Comparison of ENCODE assay signal across 8 mouse cellular contexts in the genomic region with DNA sequence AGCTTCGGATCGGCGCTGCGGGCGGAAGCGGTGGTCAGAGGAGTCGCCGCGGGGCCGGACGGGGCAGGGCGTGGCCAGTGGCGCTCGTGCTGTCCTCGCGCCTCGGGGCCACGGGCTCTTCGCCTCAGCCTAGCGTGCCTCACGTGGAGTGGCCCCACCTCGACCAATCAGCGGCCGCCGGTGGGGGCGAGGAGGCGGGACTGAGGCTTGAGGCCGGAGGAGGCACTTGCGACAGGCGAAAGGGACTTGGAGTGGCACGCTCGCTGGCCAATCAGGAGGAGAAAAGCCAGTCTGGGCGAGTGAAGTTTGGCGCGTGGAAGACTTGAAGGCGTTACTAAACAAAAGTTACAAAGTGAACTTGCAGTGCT. TPM values are rescaled to one million over a fixed set of nuclear protein-coding genes. Genes with fewer than 3 reads are reported as not detected.
DNase-seq lines count a peak whose midpoint lies in the region; ATAC-seq and TF ChIP-seq lines count a peak whose summit lies in the region.

Rbm46 (minus strand) TSS at position 112 of the 368 bp plus-strand sequence.

- DNase-seq in brain, embryonic 14.5 days (ENCODE audit: low read depth) = peak; percentile 93
- peak; percentile 81 for DNase-seq in embryo, embryonic 9.5 days (ENCODE audit: extremely low spot score)
- DNase-seq in left cerebral cortex, postnatal 14 days (ENCODE audit: low spot score in 2 of 2) = peak; percentile 69 to 79
- peak; percentile 41 to 52 for DNase-seq in right cerebral cortex, postnatal 36 days (ENCODE audit: low spot score in 2 of 2)
- no peak for DNase-seq in natural killer cell, adult 2 months (ENCODE audit: low spot score in 2 of 2)

- H3K4me2 ChIP-seq in intestine, embryonic 15.5 days (replicated peaks) = peak within 1 kb of the TSS; percentile 78

- H3K27ac ChIP-seq in intestine, embryonic 15.5 days = no peak within 1 kb of the TSS

- peak; percentile 75 for ATAC-seq in granulocyte monocyte progenitor cell, adult 5-6 weeks (replicated peaks; ENCODE audit: poor library complexity, severe bottlenecking)
- peak; percentile 97 for ATAC-seq in intestine, embryonic 15.5 days

- H3K4me3 ChIP-seq in intestine, embryonic 15.5 days (replicated peaks) = peak within 1 kb of the TSS; percentile 43
- H3K4me3 ChIP-seq in megakaryocyte, embryonic 14.5 days (replicated peaks) = peak within 1 kb of the TSS; percentile 89

- 17% methylated on average over 36 of the region's 36 CpGs for WGBS in intestine, embryonic 15.5 days

- 0 out of 2 replicates have a peak, but pooled peaks cover 6% of the 10 kb centered on the region for H3K4me1 ChIP-seq in intestine, embryonic 15.5 days (replicated peaks)
- peaks cover 12% of the 10 kb centered on the region for H3K4me1 ChIP-seq in megakaryocyte, embryonic 14.5 days

- H3K36me3 ChIP-seq in intestine, embryonic 15.5 days = no peaks in the 10 kb centered on the region
- H3K36me3 ChIP-seq in megakaryocyte, embryonic 14.5 days (replicated peaks; ENCODE audit: low read length) = no peaks in the 10 kb centered on the region

- intact Hi-C loops in left cerebral cortex, postnatal 14 days (cut with DNase I) = loop anchor here (2.0 to 5.0 kb wide), 2 partner anchors 106 to 176 kb away; no protein-coding TSS in a partner anchor

- TF ChIP-seq POLR2A in brain, embryonic 14.5 days (IDR thresholded peaks at IDR 0.05; ENCODE audit: borderline replicate concordance, extremely low read depth, insufficient read depth, insufficient read length, poor library complexity, severe bottlenecking) = no peak

- H3K9me3 ChIP-seq in intestine, embryonic 15.5 days = no peaks in the 10 kb centered on the region
- H3K9me3 ChIP-seq in megakaryocyte, embryonic 14.5 days = peaks cover 11% of the 10 kb centered on the region

- peaks cover 9% of the 10 kb centered on the region; the same call in 1 of the 2 replicates for H3K27me3 ChIP-seq in intestine, embryonic 15.5 days (replicated peaks)
- H3K27me3 ChIP-seq in megakaryocyte, embryonic 14.5 days (replicated peaks) = peaks cover 48% of the 10 kb centered on the region

- TF ChIP-seq CTCF in brain, embryonic 14.5 days (IDR thresholded peaks at IDR 0.05; ENCODE audit: borderline replicate concordance, extremely low read depth, insufficient read depth, insufficient read length) = no peak

- no peak within 1 kb of the TSS for H3K9ac ChIP-seq in intestine, embryonic 15.5 days

RNA-seq across cellular contexts. Expression of gene Rbm46, which starts in this region (rescaled TPM):
- polyA plus RNA-seq in brain, embryonic 14.5 days (2012; rRNA removed) = 0.58 and 0.63 TPM in 2 replicates
- not detected in 2 replicates for total RNA-seq in granulocyte monocyte progenitor cell, adult 5-6 weeks (2014; fragmentation: Nextera tagmentation)
- total RNA-seq in granulocyte monocyte progenitor cell, adult 5-6 weeks (2017) = not detected in 2 replicates
- 5.2 and 5.9 TPM in 2 replicates for polyA plus RNA-seq in intestine, embryonic 15.5 days (2015; fragmentation: Nextera tagmentation; extraction: Ambion mirVana)
- under 1 TPM; 0.57 to 0.61 TPM for total RNA-seq in left cerebral cortex, postnatal 14 days (2021)
- polyA plus RNA-seq in megakaryocyte, embryonic 14.5 days (2012; ENCODE audit: insufficient read depth, low replicate concordance) = not detected in 2 replicates

Comparison
In these comparisons a context has a peak if more than half of its experiments do, and no peak if none do; other contexts are left out.
1. Peak in DNase-seq in brain, embryonic 14.5 days; RNA of the gene not detected or under 1 TPM.
2. Peak in ATAC-seq in granulocyte monocyte progenitor cell, adult 5-6 weeks; RNA of the gene not detected or under 1 TPM.
3. Peak in DNase-seq in left cerebral cortex, postnatal 14 days; RNA of the gene not detected or under 1 TPM.
4. DNase-seq: peak in embryo, embryonic 9.5 days (single experiment) and right cerebral cortex, postnatal 36 days (2 of 2); none in natural killer cell, adult 2 months (0 of 2).